Mouse (Mus musculus) CH12.LX (cell line): Measurements from ENCODE around the gene Ctso.

Experiments
- CHD2 ChIP-seq: IDR thresholded peaks from 2 replicates; pipeline ENCODE4 v1.6.1; 2011; ENCODE audit warnings: low read length, improper control_type of control experiment
- CTCF ChIP-seq, 2 experiments: IDR thresholded peaks in 1 of 2; conservative IDR thresholded peaks in 1 of 2; 2 replicates each; pipeline ENCODE4 v1.5.1; 2011 to 2012; ENCODE audit warnings: low read depth in 2 of 2, low read length in 2 of 2, improper control_type of control experiment in 1 of 2, inconsistent platforms in 1 of 2, mild to moderate bottlenecking in 1 of 2, moderate library complexity in 1 of 2
- MYC ChIP-seq: IDR thresholded peaks from 2 replicates; pipeline ENCODE4 v1.6.1; 2011; ENCODE audit warnings: low read depth, mild to moderate bottlenecking, improper control_type of control experiment, low read length
- POLR2A ChIP-seq: IDR thresholded peaks from 2 replicates; pipeline ENCODE4 v1.6.1; 2011; ENCODE audit warnings: low read depth, mild to moderate bottlenecking, improper control_type of control experiment, low read length
- TBP ChIP-seq: conservative IDR thresholded peaks from 2 replicates; pipeline ENCODE4 v1.6.1; 2011; ENCODE audit warnings: low read depth, low read length, improper control_type of control experiment
- TCF12 ChIP-seq: IDR thresholded peaks from 2 replicates; pipeline ENCODE4 v1.6.1; 2014; ENCODE audit warnings: low read depth, mild to moderate bottlenecking, inconsistent platforms, low read length, improper control_type of control experiment

DNA sequence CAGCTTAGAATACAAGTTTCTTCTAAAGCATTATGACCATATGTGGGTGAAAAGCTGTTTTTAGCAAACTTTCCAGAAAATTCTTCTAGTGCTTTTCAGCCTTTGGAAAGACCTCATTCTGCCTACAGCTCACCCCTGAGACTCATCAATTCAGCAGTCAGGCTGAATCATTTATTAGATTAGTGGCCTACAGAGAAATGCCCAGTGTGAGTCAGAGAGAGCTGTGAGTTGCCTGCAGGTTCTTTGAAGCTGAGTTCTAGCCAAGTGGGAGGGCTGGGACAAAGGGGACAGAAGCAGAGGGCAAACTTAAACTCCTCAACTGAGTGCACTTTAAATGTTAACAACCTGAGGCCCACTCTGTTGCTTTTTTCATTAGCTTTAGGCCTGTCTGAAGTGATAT lies 48.5 kb upstream of the Ctso start:
- TF ChIP-seq CHD2 (no peak), TCF12 (no peak), MYC (no peak), POLR2A (no peak), CTCF (conservative IDR thresholded peaks at IDR 0.05 in 1 of 2, IDR thresholded peaks at IDR 0.05 in 1 of 2; ENCODE audit: low read depth in 2 of 2, low read length in 2 of 2) (no peak), TBP (no peak)
